Mouse (Mus musculus) small intestine, adult 2 months (tissue): Measurements from ENCODE around the gene Mex3a.

Source experiments
- CTCF ChIP-seq: fragments of 200-500 bp; IDR thresholded peaks from 2 replicates; pipeline ENCODE4 v1.5.1; 2012; ENCODE audit warnings: low read depth, mild to moderate bottlenecking, control low read depth, inconsistent platforms, low read length, moderate library complexity, mixed read lengths; ENCODE audit not compliant: insufficient replicate concordance, insufficient read length; ENCODE audit errors: extremely low read depth
- POLR2A ChIP-seq: fragments of 200-500 bp; IDR thresholded peaks from 2 replicates; pipeline ENCODE4 v1.6.1; 2012; ENCODE audit warnings: low read depth, mild to moderate bottlenecking, control low read depth, inconsistent platforms, low read length, moderate library complexity

GRCm38 (mm10) chr3:88535527-88535926, 3.3 kb downstream of the Mex3a start:
- TF ChIP-seq POLR2A: no peak
- TF ChIP-seq CTCF: no peak
